ENCODE assay signal across 8 mouse cellular contexts in genomic region chr3:89912543-89913391, GRCm38 (mm10). TPM values are rescaled to one million over a fixed set of nuclear protein-coding genes. Genes with fewer than 3 reads are reported as not detected.
A peak's percentile ranks its signal among the peaks of the same experiment; 100 is the strongest.
DNase-seq lines count a peak whose midpoint lies in the region; ATAC-seq and TF ChIP-seq lines count a peak whose summit lies in the region.

Gene Il6ra, minus strand, starts transcription at chr3:89913196.

- intact Hi-C loops in left cerebral cortex, postnatal 10 days (cut with DNase I): loop anchor here (5.0 kb wide), 1 partner anchor 40 kb away; no protein-coding TSS in a partner anchor

- no peak for TF ChIP-seq POLR2A in cortical plate, adult 2 months (IDR thresholded peaks at IDR 0.05; ENCODE audit: extremely low read depth, insufficient read depth, low read length)

- no peaks in the 10 kb centered on the region for H3K9me3 ChIP-seq in intestine, embryonic 14.5 days (ENCODE audit: control insufficient read depth, low read length)

- H3K27ac ChIP-seq in cortical plate, adult 2 months (ENCODE audit: insufficient read depth, low read length): peak within 1 kb of the TSS; percentile 54
- no peak within 1 kb of the TSS; the same call in 1 of the 2 replicates for H3K27ac ChIP-seq in intestine, embryonic 14.5 days (ENCODE audit: low read depth)

- peak; percentile 77 for ATAC-seq in activated CD4-positive, CD25-positive, alpha-beta regulatory T cell, adult 4 months
- peak; percentile 87 for ATAC-seq in intestine, embryonic 14.5 days (replicated peaks; ENCODE audit: low FRiP score, low TSS enrichment, low read depth)
- ATAC-seq in megakaryocyte progenitor cell, adult 5-6 weeks (replicated peaks; ENCODE audit: poor library complexity): peak; percentile 69

- H3K4me3 ChIP-seq in cortical plate, adult 2 months (ENCODE audit: insufficient read depth, low read length): peak within 1 kb of the TSS; percentile 31
- H3K4me3 ChIP-seq in intestine, embryonic 14.5 days (ENCODE audit: low read depth, low read length): peak within 1 kb of the TSS; percentile 49

- peak within 1 kb of the TSS; percentile 50 for H3K9ac ChIP-seq in intestine, embryonic 14.5 days (ENCODE audit: low read length)

- no peaks in the 10 kb centered on the region for H3K36me3 ChIP-seq in intestine, embryonic 14.5 days (ENCODE audit: control insufficient read depth, insufficient read depth, low read length)

- WGBS in intestine, embryonic 14.5 days: 1% methylated on average over 68 of the region's 75 CpGs

- DNase-seq in gastrocnemius, postnatal 25 days: peak; percentile 91
- peak; percentile 83 for DNase-seq in intestine, embryonic 14.5 days (ENCODE audit: low spot score)
- peak; percentile 68 to 88 for DNase-seq in left cerebral cortex, postnatal 10 days (ENCODE audit: extremely low spot score in 1 of 2, low spot score in 2 of 2)
- peak; percentile 85 to 88 for DNase-seq in right cerebral cortex, postnatal 10 days (ENCODE audit: low spot score in 2 of 2)
- DNase-seq in urinary bladder, postnatal 14 days (ENCODE audit: low spot score): peak; percentile 92

- H3K4me1 ChIP-seq in cortical plate, adult 2 months (ENCODE audit: control insufficient read depth, insufficient read depth, low read length): no peaks in the 10 kb centered on the region
- H3K4me1 ChIP-seq in intestine, embryonic 14.5 days (replicated peaks; ENCODE audit: control insufficient read depth, insufficient read depth, low read length): peaks cover 2% of the 10 kb centered on the region; the same call in 1 of the 2 replicates

- H3K27me3 ChIP-seq in intestine, embryonic 14.5 days (replicated peaks; ENCODE audit: control insufficient read depth, insufficient read depth, low read length): peaks cover 15% of the 10 kb centered on the region

- peak within 1 kb of the TSS; percentile 80 for H3K4me2 ChIP-seq in intestine, embryonic 14.5 days (ENCODE audit: low read length)

- TF ChIP-seq CTCF in cortical plate, adult 2 months (IDR thresholded peaks at IDR 0.05; ENCODE audit: extremely low read depth, insufficient read depth, low read length): no peak

RNA-seq across cellular contexts. Expression of gene Il6ra, which starts in this region (rescaled TPM):
- polyA plus RNA-seq in activated CD4-positive, CD25-positive, alpha-beta regulatory T cell, adult 4 months (2017; shearing (Covaris generic)): 10 to 100 TPM; 20.6 to 29.5 TPM
- polyA plus RNA-seq in cortical plate, adult 2 months (2012; rRNA removed): 2.4 and 2.6 TPM in 2 replicates
- 1 to 10 TPM; 3.1 to 4.2 TPM for total RNA-seq in gastrocnemius, postnatal 25 days (2021)
- polyA plus RNA-seq in intestine, embryonic 14.5 days (2014; fragmentation: Nextera tagmentation; extraction: Ambion mirVana): 1.5 and 1.6 TPM in 2 replicates
- 1 to 10 TPM; 4.1 to 4.4 TPM for total RNA-seq in left cerebral cortex, postnatal 10 days (2021)
- 39.5 and 43.6 TPM in 2 replicates for total RNA-seq in megakaryocyte progenitor cell, adult 5-6 weeks (2015)
- 12.5 and 15.5 TPM in 2 replicates for total RNA-seq in megakaryocyte progenitor cell, adult 5-6 weeks (2017)
